In genomic region chr12:25293470-25294178, GRCm38 (mm10) we compare ENCODE assay signal across 17 mouse cellular contexts.
DNase-seq lines count a peak whose midpoint lies in the region; ATAC-seq and TF ChIP-seq lines count a peak whose summit lies in the region.
"Had no signal": no experiment of that assay in that cellular context is flagged by ENCODE, and none has a peak within 500 bp of the region (broad histone marks: within the 10 kb centered on the region; RNA-seq: fewer than 3 reads in every experiment).

No protein-coding gene starts in this region.

- peak overlapping the region; percentile 79 for H3K27ac ChIP-seq in heart, embryonic 11.5 days (ENCODE audit: low read depth, low read length)
- 0 out of 2 replicates have a peak overlapping the region, but pooled peaks have one; percentile 1 for H3K27ac ChIP-seq in midbrain, embryonic 13.5 days
- no peak overlapping the region for H3K27ac ChIP-seq in midbrain, embryonic 10.5 days (replicated peaks)
- H3K27ac ChIP-seq in midbrain, postnatal 0 days (ENCODE audit: low read depth, low read length), result 0 out of 2 replicates have a peak overlapping the region, but pooled peaks have one; percentile 6
- H3K27ac ChIP-seq: hindbrain, embryonic 15.5 days; limb, embryonic 12.5 days; neural tube, embryonic 15.5 days had no signal

- ATAC-seq in heart, embryonic 11.5 days (replicated peaks; ENCODE audit: insufficient number of reproducible peaks, low FRiP score, low TSS enrichment), result peak; percentile 64
- ATAC-seq in midbrain, embryonic 13.5 days, result peak; percentile 75
- no peak for ATAC-seq in midbrain, postnatal 0 days (ENCODE audit: low FRiP score)
- ATAC-seq: liver, postnatal 0 days had no signal

- TF ChIP-seq CTCF in midbrain, postnatal 0 days (IDR thresholded peaks at IDR 0.05), result no peak

- intact Hi-C loops in heart, postnatal 25 days (cut with DNase I), result no loop called here

- no peak overlapping the region for H3K9ac ChIP-seq in heart, embryonic 11.5 days (ENCODE audit: low read depth, low read length)
- H3K9ac ChIP-seq in midbrain, embryonic 13.5 days (replicated peaks), result no peak overlapping the region
- H3K9ac ChIP-seq in midbrain, postnatal 0 days (replicated peaks; ENCODE audit: low read length, poor library complexity, severe bottlenecking), result no peak overlapping the region
- H3K9ac ChIP-seq: hindbrain, embryonic 15.5 days; limb, embryonic 12.5 days; liver, postnatal 0 days; neural tube, embryonic 15.5 days had no signal

- peak overlapping the region; percentile 43 for H3K4me2 ChIP-seq in heart, embryonic 11.5 days
- H3K4me2 ChIP-seq in midbrain, embryonic 13.5 days (replicated peaks), result no peak overlapping the region
- H3K4me2 ChIP-seq in midbrain, postnatal 0 days (ENCODE audit: low read depth, low read length, poor library complexity, severe bottlenecking), result no peak overlapping the region
- H3K4me2 ChIP-seq: hindbrain, embryonic 15.5 days; limb, embryonic 12.5 days; neural tube, embryonic 15.5 days had no signal

- no peaks in the 10 kb centered on the region for H3K36me3 ChIP-seq in heart, embryonic 11.5 days (ENCODE audit: control insufficient read depth, insufficient read depth, low read length)
- no peaks in the 10 kb centered on the region for H3K36me3 ChIP-seq in midbrain, embryonic 13.5 days
- no peaks in the 10 kb centered on the region for H3K36me3 ChIP-seq in midbrain, embryonic 10.5 days
- no peaks in the 10 kb centered on the region for H3K36me3 ChIP-seq in midbrain, postnatal 0 days (ENCODE audit: insufficient read depth, low read length)
- H3K36me3 ChIP-seq: hindbrain, embryonic 15.5 days; limb, embryonic 12.5 days; neural tube, embryonic 15.5 days had no signal

- no peaks in the 10 kb centered on the region for H3K9me3 ChIP-seq in heart, embryonic 11.5 days (replicated peaks; ENCODE audit: control insufficient read depth, low read length)
- H3K9me3 ChIP-seq in midbrain, embryonic 13.5 days, result no peaks in the 10 kb centered on the region
- H3K9me3 ChIP-seq in midbrain, embryonic 10.5 days (replicated peaks), result no peaks in the 10 kb centered on the region
- no peaks in the 10 kb centered on the region for H3K9me3 ChIP-seq in midbrain, postnatal 0 days (ENCODE audit: low read length)
- H3K9me3 ChIP-seq: hindbrain, embryonic 15.5 days; limb, embryonic 12.5 days; neural tube, embryonic 15.5 days had no signal

- no peak overlapping the region for H3K4me3 ChIP-seq in heart, embryonic 11.5 days (ENCODE audit: low read depth, low read length)
- no peak overlapping the region for H3K4me3 ChIP-seq in midbrain, embryonic 13.5 days (replicated peaks)
- no peak overlapping the region for H3K4me3 ChIP-seq in midbrain, embryonic 10.5 days
- no peak overlapping the region for H3K4me3 ChIP-seq in midbrain, postnatal 0 days (ENCODE audit: low read depth, low read length)
- H3K4me3 ChIP-seq: hindbrain, embryonic 15.5 days; limb, embryonic 12.5 days; neural tube, embryonic 15.5 days had no signal

- peaks cover 33% of the 10 kb centered on the region for H3K4me1 ChIP-seq in heart, embryonic 11.5 days (ENCODE audit: control insufficient read depth, insufficient read depth, low read length)
- H3K4me1 ChIP-seq in midbrain, embryonic 13.5 days (replicated peaks), result peaks cover 16% of the 10 kb centered on the region
- H3K4me1 ChIP-seq in midbrain, embryonic 10.5 days, result peaks cover 10% of the 10 kb centered on the region
- H3K4me1 ChIP-seq in midbrain, postnatal 0 days (ENCODE audit: insufficient read depth, low read length), result peaks cover 7% of the 10 kb centered on the region; the same call in 1 of the 2 replicates
- H3K4me1 ChIP-seq: hindbrain, embryonic 15.5 days had no signal

- WGBS in heart, embryonic 11.5 days (ENCODE audit: insufficient replicate concordance), result 7% methylated on average over 6 of the region's 6 CpGs
- WGBS in midbrain, embryonic 13.5 days, result 34% methylated on average over 6 of the region's 6 CpGs
- 68% methylated on average over 6 of the region's 6 CpGs for WGBS in midbrain, embryonic 10.5 days
- 29% methylated on average over 6 of the region's 6 CpGs for WGBS in midbrain, postnatal 0 days

- DNase-seq in heart, postnatal 25 days (ENCODE audit: low spot score), result no peak
- DNase-seq in midbrain, embryonic 10.5 days (ENCODE audit: low spot score), result no peak
- peak; percentile 31 for DNase-seq in heart, postnatal 4 days
- no peak for DNase-seq in midbrain, postnatal 0 days (ENCODE audit: low spot score)
- no peak for DNase-seq in urinary bladder, postnatal 10 days (ENCODE audit: low spot score)
- no peak for DNase-seq in frontal cortex, postnatal 36 days (ENCODE audit: low spot score in 2 of 2)
- DNase-seq: adrenal gland, adult 8-10 months; cerebellum, adult 9-11 months; gastrocnemius, postnatal 14 days; kidney, adult 11 months; liver, postnatal 0 days; right cerebral cortex, adult 18-20 months had no signal

- no peaks in the 10 kb centered on the region for H3K27me3 ChIP-seq in heart, embryonic 11.5 days (ENCODE audit: control insufficient read depth, insufficient read depth, low read length)
- no peaks in the 10 kb centered on the region for H3K27me3 ChIP-seq in midbrain, embryonic 13.5 days
- no peaks in the 10 kb centered on the region for H3K27me3 ChIP-seq in midbrain, embryonic 10.5 days (ENCODE audit: low read depth, poor library complexity, severe bottlenecking)
- no peaks in the 10 kb centered on the region for H3K27me3 ChIP-seq in midbrain, postnatal 0 days (ENCODE audit: insufficient read depth, low read length)
- H3K27me3 ChIP-seq: hindbrain, embryonic 15.5 days; limb, embryonic 12.5 days; neural tube, embryonic 15.5 days had no signal
